Mouse (Mus musculus): ENCODE data around the gene Kctd20. TPM values are rescaled to one million over a fixed set of nuclear protein-coding genes. Genes with fewer than 3 reads are reported as not detected.
A peak's percentile ranks its signal among the peaks of the same experiment; 100 is the strongest.

Gene Kctd20
- polyA plus RNA-seq, 1 experiment from 2014 or later: 38.2 TPM

DNA sequence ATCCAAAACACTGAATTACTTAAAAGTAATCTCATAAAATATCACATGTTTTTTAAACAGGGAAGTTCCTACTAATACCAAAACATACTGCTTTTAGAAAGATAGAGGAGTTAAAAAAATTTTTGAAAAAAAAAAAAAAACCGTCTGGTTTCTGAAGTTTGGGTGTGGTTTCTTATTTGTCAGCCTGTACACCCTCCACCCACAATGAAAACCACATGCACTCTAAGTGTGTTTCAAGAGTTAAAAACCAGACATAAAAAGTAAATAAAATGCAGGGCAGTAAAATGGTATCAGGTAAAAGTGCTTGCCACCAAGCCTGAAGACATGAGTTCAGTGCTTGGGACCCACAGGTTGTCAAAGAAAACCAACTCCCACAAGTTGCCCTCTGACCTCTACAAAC, 52.0 kb downstream of the Kctd20 start:
- no peak for DNase-seq (ENCODE audit: low read depth, low spot score)
- no peak for ATAC-seq
- no peak for TF ChIP-seq CTCF (IDR thresholded peaks at IDR 0.05)
- POLR2A ChIA-PET: interaction anchor here (1.6 kb wide), 1 partner anchor 13 kb away, joined by 3 read pairs; no protein-coding TSS in a partner anchor
- no peaks in the 10 kb centered on the region for H3K27me3 ChIP-seq
- CTCF ChIA-PET: no interaction called here
- in situ Hi-C loops (cut with MboI; ENCODE audit: low pct_unique_long_range_greater_than_20kb): no loop called here

GRCm38 (mm10) chr17:29005002-29005401, 53.3 kb downstream of the Kctd20 start:
- no peak for DNase-seq (ENCODE audit: low read depth, low spot score)
- in situ Hi-C loops (cut with MboI; ENCODE audit: low pct_unique_long_range_greater_than_20kb): no loop called here

GRCm38 (mm10) chr17:29006812-29007211, 55.1 kb downstream of the Kctd20 start:
- no peaks in the 10 kb centered on the region for H3K27me3 ChIP-seq
- ChIA-PET POLR2A (interaction anchor here (0.8 to 1.6 kb wide), 6 partner anchors 8 to 88 kb away, joined by 3 to 7 read pairs (median 4); no protein-coding TSS in a partner anchor), CTCF (interaction anchor here (1.1 to 1.7 kb wide), 4 partner anchors 9 to 23 kb away, joined by 3 to 9 read pairs (median 3); no protein-coding TSS in a partner anchor)
- in situ Hi-C loops (cut with MboI; ENCODE audit: low pct_unique_long_range_greater_than_20kb): no loop called here
- no peak for TF ChIP-seq CTCF (IDR thresholded peaks at IDR 0.05)
- ATAC-seq (no peak), DNase-seq (ENCODE audit: low read depth, low spot score) (no peak)

More at GRCm38 (mm10) chr17:29005002-29005401, 53.3 kb downstream of the Kctd20 start:
- TF ChIP-seq CTCF (IDR thresholded peaks at IDR 0.05): no peak
- POLR2A ChIA-PET: no interaction called here
- no peaks in the 10 kb centered on the region for H3K27me3 ChIP-seq
- CTCF ChIA-PET: interaction anchor here (1.6 kb wide), 1 partner anchor 9 kb away, joined by 5 read pairs; no protein-coding TSS in a partner anchor
- no peak for ATAC-seq

DNA sequence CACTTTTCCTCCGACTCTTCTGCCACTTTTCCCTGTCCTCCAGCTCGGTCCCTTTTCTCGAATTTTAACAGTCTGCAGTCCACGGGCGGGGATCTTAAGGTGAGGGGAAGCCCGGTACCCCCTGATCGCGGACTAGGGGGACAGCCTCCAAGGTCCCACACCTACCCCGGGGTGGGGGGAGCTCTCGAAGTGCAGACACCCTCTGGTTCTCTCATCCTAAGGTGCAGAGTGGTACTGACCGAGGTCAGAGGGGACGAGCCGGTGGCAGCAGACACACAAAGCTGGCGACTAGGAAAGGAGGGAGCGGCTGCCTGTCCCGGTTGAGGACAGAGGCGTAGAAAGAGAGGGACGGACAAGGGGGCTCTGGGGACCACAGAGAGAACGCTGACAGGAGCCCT, 55.5 kb downstream of the Kctd20 start:
- in situ Hi-C loops (cut with MboI; ENCODE audit: low pct_unique_long_range_greater_than_20kb): no loop called here
- DNase-seq (ENCODE audit: low read depth, low spot score): no peak
- ATAC-seq: no peak
- ChIA-PET POLR2A (interaction anchor here (0.8 to 1.6 kb wide), 6 partner anchors 9 to 88 kb away, joined by 3 to 7 read pairs (median 4); no protein-coding TSS in a partner anchor), CTCF (interaction anchor here (1.1 to 1.7 kb wide), 3 partner anchors 9 to 23 kb away, joined by 3 to 9 read pairs (median 3); no protein-coding TSS in a partner anchor)
- no peak for TF ChIP-seq CTCF (IDR thresholded peaks at IDR 0.05)
- H3K27me3 ChIP-seq: no peaks in the 10 kb centered on the region

DNA sequence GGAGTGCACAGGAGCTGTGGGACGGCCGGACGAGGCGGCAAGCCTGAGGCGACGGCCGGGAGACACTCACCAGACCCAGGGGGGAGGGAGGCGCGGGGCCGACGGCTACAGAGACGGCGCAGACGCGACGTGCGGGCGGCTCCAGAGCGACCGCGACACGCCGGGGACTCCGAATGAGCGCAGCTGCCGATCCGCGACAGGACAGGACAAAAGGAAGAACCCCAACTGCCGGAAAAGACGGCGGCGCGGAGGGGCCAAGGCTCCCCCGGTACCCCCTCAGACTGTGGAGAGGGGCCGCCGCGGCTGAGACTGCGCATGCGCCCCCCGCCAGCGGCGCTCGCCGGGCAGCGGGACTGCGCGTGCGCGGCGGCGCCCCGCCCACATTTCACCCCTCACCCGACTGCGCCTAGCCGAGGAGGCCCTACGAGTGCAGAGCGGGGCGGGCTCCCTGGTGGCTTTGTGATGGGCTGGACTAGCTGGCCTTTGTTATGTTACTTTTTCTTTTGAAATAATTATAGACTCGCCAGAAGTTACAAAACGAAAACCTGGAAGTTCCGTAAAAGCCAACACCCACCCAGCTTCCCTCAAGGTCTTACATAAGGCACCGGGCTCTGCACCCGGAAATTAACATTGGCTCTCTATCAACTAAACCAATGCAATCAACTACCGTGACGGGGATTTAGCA, 56.0 kb downstream of the Kctd20 start, which contains the start of gene Stk38:
Stk38 (minus strand) TSS at position 355 of the 685 bp plus-strand sequence.
- ATAC-seq (peak; percentile 65), DNase-seq (ENCODE audit: low read depth, low spot score) (no peak)
- no peaks in the 10 kb centered on the region for H3K27me3 ChIP-seq
- ChIA-PET POLR2A (interaction anchor here (0.8 to 1.6 kb wide), 6 partner anchors 9 to 87 kb away, joined by 3 to 7 read pairs (median 4); no protein-coding TSS in a partner anchor), CTCF (interaction anchor here (1.1 to 1.7 kb wide), 2 partner anchors 21 to 22 kb away, joined by 3 to 9 read pairs; no protein-coding TSS in a partner anchor)
- TF ChIP-seq CTCF (IDR thresholded peaks at IDR 0.05): no peak
- in situ Hi-C loops (cut with MboI; ENCODE audit: low pct_unique_long_range_greater_than_20kb): no loop called here

- in situ Hi-C loops (cut with MboI; ENCODE audit: low pct_unique_long_range_greater_than_20kb): no loop called here
- DNase-seq (ENCODE audit: low read depth, low spot score) (no peak), ATAC-seq (no peak)
- POLR2A ChIA-PET: interaction anchor here (0.7 kb wide), 1 partner anchor 344 kb away, joined by 5 read pairs; no protein-coding TSS in a partner anchor
- H3K27me3 ChIP-seq: no peaks in the 10 kb centered on the region
- CTCF ChIA-PET: no interaction called here
- no peak for TF ChIP-seq CTCF (IDR thresholded peaks at IDR 0.05)
Measured at GRCm38 (mm10) chr17:29008326-29008650, 56.5 kb downstream of the Kctd20 start.

- no peak for TF ChIP-seq CTCF (IDR thresholded peaks at IDR 0.05)
- in situ Hi-C loops (cut with MboI; ENCODE audit: low pct_unique_long_range_greater_than_20kb): no loop called here
- no peak for ATAC-seq
Measured at GRCm38 (mm10) chr17:29009181-29009580, 57.4 kb downstream of the Kctd20 start.

GRCm38 (mm10) chr17:29014235-29014634, 62.5 kb downstream of the Kctd20 start:
- H3K27me3 ChIP-seq: no peaks in the 10 kb centered on the region
- ATAC-seq: no peak
- DNase-seq (ENCODE audit: low read depth, low spot score): no peak
- in situ Hi-C loops (cut with MboI; ENCODE audit: low pct_unique_long_range_greater_than_20kb): no loop called here
- ChIA-PET CTCF (interaction anchor here (0.6 to 1.4 kb wide), 2 partner anchors 27 to 77 kb away, joined by 3 to 4 read pairs; no protein-coding TSS in a partner anchor), POLR2A (no interaction called here)
- TF ChIP-seq CTCF (IDR thresholded peaks at IDR 0.05): no peak

More at GRCm38 (mm10) chr17:29009181-29009580, 57.4 kb downstream of the Kctd20 start:
- DNase-seq (ENCODE audit: low read depth, low spot score): no peak
- POLR2A ChIA-PET: interaction anchor here (0.6 to 0.7 kb wide), 2 partner anchors 40 to 343 kb away, joined by 3 to 5 read pairs; no protein-coding TSS in a partner anchor
- no peaks in the 10 kb centered on the region for H3K27me3 ChIP-seq
- CTCF ChIA-PET: no interaction called here

- DNase-seq (ENCODE audit: low read depth, low spot score) (no peak), ATAC-seq (no peak)
- ChIA-PET CTCF (interaction anchor here (0.8 to 1.4 kb wide), 7 partner anchors 9 to 231 kb away, joined by 3 to 5 read pairs (median 4); no protein-coding TSS in a partner anchor), POLR2A (no interaction called here)
- in situ Hi-C loops (cut with MboI; ENCODE audit: low pct_unique_long_range_greater_than_20kb): no loop called here
- TF ChIP-seq CTCF (IDR thresholded peaks at IDR 0.05): peak; percentile 74
- no peaks in the 10 kb centered on the region for H3K27me3 ChIP-seq
Measured at GRCm38 (mm10) chr17:29015638-29016037, 63.9 kb downstream of the Kctd20 start.

DNA sequence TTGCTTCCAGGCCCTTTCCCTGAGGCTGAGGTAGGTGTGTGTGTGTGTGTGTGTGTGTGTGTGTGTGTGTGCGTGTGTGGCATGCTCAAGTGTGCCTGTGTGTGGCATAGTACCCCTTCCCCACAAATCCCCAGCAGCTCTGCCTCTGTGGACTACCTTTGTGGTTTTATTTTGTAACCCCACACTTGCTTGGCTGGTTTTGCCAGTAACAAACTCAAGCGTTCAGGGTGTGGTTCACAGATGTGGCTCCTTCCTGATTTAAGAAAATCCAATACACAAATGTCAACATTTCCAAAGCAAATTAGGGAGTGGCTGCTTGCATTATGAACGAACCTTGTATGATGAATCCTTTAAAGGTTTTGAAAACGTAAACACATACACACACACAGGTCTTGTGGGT, 65.0 kb downstream of the Kctd20 start:
- no peaks in the 10 kb centered on the region for H3K27me3 ChIP-seq
- in situ Hi-C loops (cut with MboI; ENCODE audit: low pct_unique_long_range_greater_than_20kb): no loop called here
- no peak for ATAC-seq
- DNase-seq (ENCODE audit: low read depth, low spot score): no peak
- no peak for TF ChIP-seq CTCF (IDR thresholded peaks at IDR 0.05)
- POLR2A ChIA-PET: no interaction called here
- CTCF ChIA-PET: no interaction called here
